Mouse (Mus musculus): ENCODE data around the gene Gpsm1. TPM values are rescaled to one million over a fixed set of nuclear protein-coding genes. Genes with fewer than 3 reads are reported as not detected.

The Gpsm1 gene
- polyA plus RNA-seq, 1 experiment: 126 TPM

DNA sequence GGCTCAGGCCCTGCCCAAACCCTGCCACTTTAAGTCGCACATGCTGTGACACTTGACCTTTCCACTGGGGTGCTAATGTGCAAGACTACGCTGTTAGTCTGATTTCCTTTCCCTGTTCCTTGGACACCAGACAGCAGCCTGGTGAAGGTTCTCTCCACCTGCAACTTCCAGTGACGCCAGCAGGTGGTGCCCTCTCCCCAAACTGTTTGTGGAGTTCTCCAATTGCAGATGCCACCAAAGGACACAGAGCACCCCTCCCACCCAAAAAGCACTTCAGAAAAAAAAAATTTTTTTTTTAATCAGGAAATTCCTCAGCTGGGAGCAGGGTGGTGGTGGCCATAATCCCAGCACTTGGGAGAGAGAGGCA is 14.5 kb upstream of the Gpsm1 start:
- 0% methylated on average over 3 of the region's 3 CpGs for WGBS
- peak; percentile 94 for TF ChIP-seq CTCF (IDR thresholded peaks at IDR 0.05; ENCODE audit: borderline replicate concordance, insufficient read depth, low read depth, low read length)
- TF ChIP-seq POLR2A (IDR thresholded peaks at IDR 0.05; ENCODE audit: borderline replicate concordance, insufficient read depth, low read length): no peak
- Histone ChIP-seq H3K4me1 (ENCODE audit: control insufficient read depth, insufficient read depth, low read length) (peaks cover 35% of the 10 kb centered on the region), H3K27ac (ENCODE audit: insufficient read depth, low read length) (peak overlapping the region; percentile 58; the same call in 1 of the 2 replicates), H3K27me3 (ENCODE audit: control insufficient read depth, insufficient read depth, low read length) (no peaks in the 10 kb centered on the region), H3K4me3 (replicated peaks; ENCODE audit: insufficient read depth, low read depth, low read length) (no peak overlapping the region)
- peak; percentile 90 to 96 for DNase-seq

DNA sequence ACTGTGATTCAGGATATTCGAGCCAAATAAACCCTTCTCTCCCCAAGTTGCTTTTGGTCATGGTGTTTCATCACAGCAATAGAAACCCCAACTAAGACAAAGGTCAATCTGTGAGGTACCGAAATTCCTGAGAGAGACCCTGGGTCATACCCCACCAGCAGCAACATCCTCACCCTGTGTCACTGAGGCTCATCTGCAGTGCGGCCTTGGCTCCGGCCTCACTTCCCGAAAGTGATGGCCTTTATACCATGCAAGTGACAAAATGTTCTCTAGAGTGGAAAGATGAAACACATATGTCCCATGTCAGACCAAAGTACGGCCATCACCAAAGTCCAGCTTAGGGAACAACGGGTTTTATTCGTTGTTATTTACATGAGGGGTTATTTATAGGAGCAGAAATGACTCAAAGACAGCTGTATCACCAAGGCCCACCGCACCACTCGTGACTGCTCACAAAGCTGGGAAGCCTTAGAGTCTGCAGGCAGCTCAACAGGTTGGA is 13.3 kb upstream of the Gpsm1 start:
- 94% methylated on average over 10 of the region's 10 CpGs for WGBS
- Histone ChIP-seq H3K4me1 (ENCODE audit: control insufficient read depth, insufficient read depth, low read length) (peaks cover 31% of the 10 kb centered on the region), H3K27me3 (ENCODE audit: control insufficient read depth, insufficient read depth, low read length) (no peaks in the 10 kb centered on the region), H3K27ac (ENCODE audit: insufficient read depth, low read length) (no peak overlapping the region), H3K4me3 (replicated peaks; ENCODE audit: insufficient read depth, low read depth, low read length) (no peak overlapping the region)
- DNase-seq: no peak
- no peak for TF ChIP-seq POLR2A (IDR thresholded peaks at IDR 0.05; ENCODE audit: borderline replicate concordance, insufficient read depth, low read length)
- TF ChIP-seq CTCF (IDR thresholded peaks at IDR 0.05; ENCODE audit: borderline replicate concordance, insufficient read depth, low read depth, low read length): no peak

DNA sequence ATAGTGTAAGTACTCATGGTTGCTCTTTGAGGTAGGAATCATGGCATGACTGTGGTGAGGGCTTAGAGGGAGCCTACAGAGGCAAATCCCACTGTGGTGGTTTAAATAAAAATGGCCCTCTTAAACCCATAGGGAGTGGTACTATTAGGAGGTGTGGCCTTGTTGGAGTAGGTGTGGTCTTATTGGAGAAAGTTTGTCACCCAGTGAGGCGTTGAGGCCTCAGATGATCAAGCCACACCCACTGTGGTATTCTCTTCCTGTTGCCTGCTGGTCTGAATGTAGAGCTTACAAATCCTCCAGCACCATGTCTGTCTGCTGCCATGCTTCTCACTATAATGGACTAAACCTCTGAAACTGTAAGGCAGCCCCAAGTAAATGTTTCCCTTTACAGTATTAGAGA is 10.6 kb upstream of the Gpsm1 start:
- DNase-seq: no peak
- TF ChIP-seq CTCF (IDR thresholded peaks at IDR 0.05; ENCODE audit: borderline replicate concordance, insufficient read depth, low read depth, low read length): no peak
- no peak for TF ChIP-seq POLR2A (IDR thresholded peaks at IDR 0.05; ENCODE audit: borderline replicate concordance, insufficient read depth, low read length)
- no peak overlapping the region for H3K4me3 ChIP-seq (replicated peaks; ENCODE audit: insufficient read depth, low read depth, low read length)
- WGBS: 76% methylated on average over 1 of the region's 1 CpGs
- H3K27ac ChIP-seq (ENCODE audit: insufficient read depth, low read length): no peak overlapping the region
- H3K27me3 ChIP-seq (ENCODE audit: control insufficient read depth, insufficient read depth, low read length): no peaks in the 10 kb centered on the region
- H3K4me1 ChIP-seq (ENCODE audit: control insufficient read depth, insufficient read depth, low read length): peaks cover 12% of the 10 kb centered on the region; the same call in 1 of the 2 replicates

DNA sequence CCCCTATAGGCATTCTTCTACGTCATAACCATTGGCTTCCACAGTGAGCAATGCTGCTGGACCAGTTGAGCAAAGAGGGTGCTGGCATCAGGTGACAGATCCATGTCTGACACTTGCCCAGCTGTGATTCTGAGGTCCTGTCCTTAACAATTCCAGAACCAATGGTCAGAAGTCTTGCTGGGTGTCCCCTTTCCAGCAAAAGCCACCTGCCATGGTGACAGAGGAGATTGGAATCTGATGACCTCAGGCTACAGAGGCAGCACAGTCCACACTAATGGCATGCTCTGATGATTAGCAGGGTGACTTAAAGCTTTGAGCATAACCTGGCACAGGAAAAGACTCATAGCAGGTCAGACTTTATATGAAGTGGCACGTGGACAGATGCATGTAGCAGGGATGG is 9.8 kb upstream of the Gpsm1 start:
- Histone ChIP-seq H3K4me1 (ENCODE audit: control insufficient read depth, insufficient read depth, low read length) (peaks cover 6% of the 10 kb centered on the region; the same call in 1 of the 2 replicates), H3K4me3 (replicated peaks; ENCODE audit: insufficient read depth, low read depth, low read length) (no peak overlapping the region), H3K27ac (ENCODE audit: insufficient read depth, low read length) (no peak overlapping the region), H3K27me3 (ENCODE audit: control insufficient read depth, insufficient read depth, low read length) (no peaks in the 10 kb centered on the region)
- 76% methylated on average over 2 of the region's 2 CpGs for WGBS
- TF ChIP-seq POLR2A (IDR thresholded peaks at IDR 0.05; ENCODE audit: borderline replicate concordance, insufficient read depth, low read length) (no peak), CTCF (IDR thresholded peaks at IDR 0.05; ENCODE audit: borderline replicate concordance, insufficient read depth, low read depth, low read length) (no peak)
- DNase-seq: no peak

DNA sequence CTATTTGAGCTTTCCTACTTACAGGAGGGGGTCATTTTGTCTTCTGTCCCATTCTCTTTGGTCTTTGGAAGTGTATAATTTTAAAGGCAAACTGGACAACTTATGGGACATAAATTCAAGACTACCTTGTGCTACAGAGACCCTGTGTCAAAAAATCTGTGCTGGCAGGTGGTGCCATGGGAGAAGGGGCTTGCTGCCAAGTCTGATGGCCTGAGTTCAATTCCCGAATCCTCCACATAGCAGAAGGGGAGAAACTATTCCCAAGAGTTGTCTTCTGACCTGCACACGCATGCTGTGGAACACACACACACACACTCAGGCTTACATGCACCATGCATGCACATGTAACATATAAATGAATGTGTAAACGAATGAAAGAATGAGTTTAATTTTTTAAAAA is 8.6 kb upstream of the Gpsm1 start:
- Histone ChIP-seq H3K4me3 (replicated peaks; ENCODE audit: insufficient read depth, low read depth, low read length) (no peak overlapping the region), H3K4me1 (ENCODE audit: control insufficient read depth, insufficient read depth, low read length) (peaks cover 11% of the 10 kb centered on the region; the same call in 1 of the 2 replicates), H3K27ac (ENCODE audit: insufficient read depth, low read length) (no peak overlapping the region), H3K27me3 (ENCODE audit: control insufficient read depth, insufficient read depth, low read length) (no peaks in the 10 kb centered on the region)
- TF ChIP-seq CTCF (IDR thresholded peaks at IDR 0.05; ENCODE audit: borderline replicate concordance, insufficient read depth, low read depth, low read length): no peak
- 75% methylated on average over 3 of the region's 3 CpGs for WGBS
- no peak for DNase-seq

DNA sequence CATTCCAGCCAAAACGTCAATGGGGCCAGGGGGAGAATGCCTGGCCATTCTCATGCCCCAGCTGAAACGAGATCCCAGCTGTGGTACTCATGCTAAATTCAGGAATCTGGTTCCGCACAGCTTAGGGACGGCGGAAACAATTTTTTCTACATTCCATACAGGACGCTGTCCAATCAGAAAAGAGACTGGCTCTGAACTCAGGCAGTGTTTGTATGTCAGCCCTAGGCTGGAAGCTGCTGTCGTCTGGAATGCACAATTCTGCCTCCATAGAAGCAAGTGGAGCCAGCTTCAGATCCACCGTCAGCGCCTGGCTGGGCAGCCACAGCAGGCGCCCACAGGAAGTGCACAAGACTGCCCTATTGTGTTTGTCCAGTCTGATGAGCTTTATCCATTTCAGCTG is 5.6 kb upstream of the Gpsm1 start:
- WGBS: 60% methylated on average over 10 of the region's 10 CpGs
- DNase-seq: no peak
- H3K27ac ChIP-seq (ENCODE audit: insufficient read depth, low read length): no peak overlapping the region

DNA sequence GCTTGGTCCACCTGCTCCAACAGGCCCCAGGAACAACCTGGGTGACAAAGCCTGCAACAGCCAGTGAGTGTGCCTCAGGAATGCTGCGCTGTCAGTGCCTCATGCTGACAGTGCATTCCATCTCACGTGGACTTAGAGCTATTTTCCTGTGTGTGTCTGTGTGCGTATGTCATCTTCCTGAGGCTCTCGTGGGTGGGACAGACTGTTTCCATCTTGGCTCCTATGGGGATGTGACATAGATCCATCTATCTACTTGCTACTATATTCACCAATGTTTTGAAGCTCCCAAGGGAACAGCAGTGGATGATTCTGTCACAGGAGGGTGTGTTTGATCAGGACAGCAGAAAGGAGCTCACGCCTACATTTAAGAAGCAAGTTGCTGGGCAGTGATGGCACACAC is 3.4 kb upstream of the Gpsm1 start:
- H3K4me3 ChIP-seq (replicated peaks; ENCODE audit: insufficient read depth, low read depth, low read length): no peak overlapping the region
- H3K27ac ChIP-seq (ENCODE audit: insufficient read depth, low read length): no peak overlapping the region
- WGBS: 53% methylated on average over 5 of the region's 5 CpGs
- peaks cover 36% of the 10 kb centered on the region for H3K4me1 ChIP-seq (ENCODE audit: control insufficient read depth, insufficient read depth, low read length)
- DNase-seq: no peak
- H3K27me3 ChIP-seq (ENCODE audit: control insufficient read depth, insufficient read depth, low read length): no peaks in the 10 kb centered on the region
- TF ChIP-seq CTCF (IDR thresholded peaks at IDR 0.05; ENCODE audit: borderline replicate concordance, insufficient read depth, low read depth, low read length) (no peak), POLR2A (IDR thresholded peaks at IDR 0.05; ENCODE audit: borderline replicate concordance, insufficient read depth, low read length) (no peak)

More for the DNA sequence above, 5.6 kb upstream of the Gpsm1 start:
- Histone ChIP-seq H3K4me1 (ENCODE audit: control insufficient read depth, insufficient read depth, low read length) (peaks cover 31% of the 10 kb centered on the region), H3K27me3 (ENCODE audit: control insufficient read depth, insufficient read depth, low read length) (no peaks in the 10 kb centered on the region), H3K4me3 (replicated peaks; ENCODE audit: insufficient read depth, low read depth, low read length) (no peak overlapping the region)
- no peak for TF ChIP-seq POLR2A (IDR thresholded peaks at IDR 0.05; ENCODE audit: borderline replicate concordance, insufficient read depth, low read length)
- no peak for TF ChIP-seq CTCF (IDR thresholded peaks at IDR 0.05; ENCODE audit: borderline replicate concordance, insufficient read depth, low read depth, low read length)

DNA sequence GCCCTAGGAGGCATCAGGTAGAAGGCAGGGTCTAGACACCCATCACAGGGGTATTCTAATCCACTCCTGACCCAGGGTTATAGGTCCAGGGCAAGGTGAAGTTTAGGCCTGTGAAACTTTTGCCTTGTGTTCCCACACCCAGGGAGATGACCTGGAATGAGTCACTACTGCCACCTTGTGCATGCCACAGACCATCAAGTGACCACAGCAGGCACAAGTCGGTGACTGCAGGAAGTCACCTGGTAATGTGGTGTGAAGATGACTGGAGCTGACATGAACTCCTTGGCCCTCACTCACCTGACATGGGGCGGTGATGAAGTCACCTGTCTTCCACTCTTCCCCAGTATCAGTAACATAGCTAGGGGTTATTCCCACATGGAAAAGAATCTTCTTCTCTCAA is 2.5 kb upstream of the Gpsm1 start:
- DNase-seq: peak; percentile 59 to 66
- TF ChIP-seq CTCF (IDR thresholded peaks at IDR 0.05; ENCODE audit: borderline replicate concordance, insufficient read depth, low read depth, low read length) (peak; percentile 74; the same call in 1 of the 2 replicates), POLR2A (IDR thresholded peaks at IDR 0.05; ENCODE audit: borderline replicate concordance, insufficient read depth, low read length) (no peak)
- WGBS: 39% methylated on average over 2 of the region's 2 CpGs

More for the DNA sequence above, 2.5 kb upstream of the Gpsm1 start:
- Histone ChIP-seq H3K4me3 (replicated peaks; ENCODE audit: insufficient read depth, low read depth, low read length) (no peak overlapping the region), H3K4me1 (ENCODE audit: control insufficient read depth, insufficient read depth, low read length) (peaks cover 44% of the 10 kb centered on the region), H3K27ac (ENCODE audit: insufficient read depth, low read length) (peak overlapping the region; percentile 21), H3K27me3 (ENCODE audit: control insufficient read depth, insufficient read depth, low read length) (no peaks in the 10 kb centered on the region)
